Mouse (Mus musculus): ENCODE data around the gene Tmem63b. TPM values are rescaled to one million over a fixed set of nuclear protein-coding genes. Genes with fewer than 3 reads are reported as not detected.

The Tmem63b gene
- polyA plus RNA-seq, 1 experiment = 119 TPM

DNA sequence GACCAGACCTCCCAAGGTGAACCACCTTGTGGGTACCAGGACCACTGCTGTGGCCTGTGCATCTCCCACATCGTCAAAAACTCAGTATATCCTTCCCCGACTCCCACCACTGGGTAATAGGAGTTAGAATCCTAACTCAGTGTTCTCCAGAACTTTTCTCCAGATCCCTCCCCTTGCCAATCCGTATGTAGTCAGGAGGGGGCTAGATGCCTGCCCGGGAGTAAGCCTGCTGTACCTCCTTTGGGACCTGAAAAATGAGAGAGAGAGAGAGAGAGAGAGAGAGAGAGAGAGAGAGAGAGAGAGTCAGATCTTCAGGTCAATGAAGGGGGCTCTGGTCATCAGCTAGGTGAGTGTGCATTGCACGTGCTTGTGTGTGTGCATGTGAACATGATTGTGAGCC lies 52.7 kb downstream of the Tmem63b start:
- Histone ChIP-seq H3K27me3 (ENCODE audit: control insufficient read depth, insufficient read depth, low read length) (no peaks in the 10 kb centered on the region), H3K4me1 (replicated peaks; ENCODE audit: control insufficient read depth, insufficient read depth, low read length) (peaks cover 59% of the 10 kb centered on the region), H3K27ac (ENCODE audit: control insufficient read depth, insufficient read depth, low read length) (no peak overlapping the region), H3K36me3 (ENCODE audit: control insufficient read depth, insufficient read depth, low read length) (no peaks in the 10 kb centered on the region), H3K4me3 (ENCODE audit: control insufficient read depth, insufficient read depth, low read length) (no peak overlapping the region)
- no peak for DNase-seq
- 91% methylated on average over 5 of the region's 5 CpGs for WGBS
- no peak for TF ChIP-seq POLR2A (IDR thresholded peaks at IDR 0.05; ENCODE audit: control insufficient read depth, extremely low read depth, insufficient read depth, low read length, poor library complexity)
- TF ChIP-seq CTCF (IDR thresholded peaks at IDR 0.05; ENCODE audit: borderline replicate concordance, control insufficient read depth, extremely low read depth, insufficient read depth, low read length, poor library complexity) = no peak

DNA sequence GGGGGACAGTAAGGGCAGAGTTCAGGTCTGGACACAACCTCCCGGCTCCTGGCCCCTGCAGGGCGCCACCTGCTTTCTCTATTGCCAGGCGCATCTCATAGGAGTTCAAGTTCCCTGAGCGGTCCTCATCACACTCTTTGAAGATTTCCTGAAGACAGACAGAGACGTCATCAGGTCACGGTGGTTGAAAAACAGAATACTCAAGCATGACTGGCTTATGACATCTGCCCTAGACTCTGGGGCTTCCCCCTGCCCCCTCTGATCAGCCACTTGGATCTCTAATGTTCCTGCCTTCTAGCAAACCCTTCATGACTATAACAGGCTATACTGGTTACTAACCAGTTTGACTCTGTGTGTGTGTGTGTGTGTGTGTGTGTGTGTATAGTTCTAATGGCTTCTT lies 54.8 kb downstream of the Tmem63b start:
- WGBS = 60% methylated on average over 6 of the region's 6 CpGs
- DNase-seq = no peak
- Histone ChIP-seq H3K36me3 (ENCODE audit: control insufficient read depth, insufficient read depth, low read length) (no peaks in the 10 kb centered on the region), H3K27ac (ENCODE audit: control insufficient read depth, insufficient read depth, low read length) (no peak overlapping the region), H3K4me3 (ENCODE audit: control insufficient read depth, insufficient read depth, low read length) (no peak overlapping the region), H3K27me3 (ENCODE audit: control insufficient read depth, insufficient read depth, low read length) (no peaks in the 10 kb centered on the region), H3K4me1 (replicated peaks; ENCODE audit: control insufficient read depth, insufficient read depth, low read length) (peaks cover 55% of the 10 kb centered on the region)
- no peak for TF ChIP-seq CTCF (IDR thresholded peaks at IDR 0.05; ENCODE audit: borderline replicate concordance, control insufficient read depth, extremely low read depth, insufficient read depth, low read length, poor library complexity)

DNA sequence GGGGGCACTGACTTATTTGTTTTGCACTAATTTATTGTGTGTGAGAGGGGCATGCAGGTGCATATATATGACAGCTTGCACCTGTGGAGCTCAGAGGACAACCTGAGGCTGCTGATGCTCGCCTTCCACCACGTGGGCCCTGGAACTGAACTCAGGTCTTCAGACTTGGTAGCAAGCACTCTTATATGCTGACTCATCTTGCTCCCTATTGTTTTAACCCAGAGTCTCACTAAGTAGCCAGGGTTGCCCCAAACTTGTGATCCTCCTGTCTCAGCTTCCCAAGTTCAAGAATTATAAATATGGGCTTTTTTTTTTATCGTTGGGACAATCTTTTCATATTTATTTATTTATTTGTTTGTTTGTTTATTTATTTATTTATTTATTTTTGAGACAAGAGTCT lies 55.7 kb downstream of the Tmem63b start:
- no peak overlapping the region for H3K27ac ChIP-seq (ENCODE audit: control insufficient read depth, insufficient read depth, low read length)
- H3K27me3 ChIP-seq (ENCODE audit: control insufficient read depth, insufficient read depth, low read length) = no peaks in the 10 kb centered on the region
- no peak for TF ChIP-seq POLR2A (IDR thresholded peaks at IDR 0.05; ENCODE audit: control insufficient read depth, extremely low read depth, insufficient read depth, low read length, poor library complexity)
- TF ChIP-seq CTCF (IDR thresholded peaks at IDR 0.05; ENCODE audit: borderline replicate concordance, control insufficient read depth, extremely low read depth, insufficient read depth, low read length, poor library complexity) = no peak
- 73% methylated on average over 3 of the region's 3 CpGs for WGBS
- H3K36me3 ChIP-seq (ENCODE audit: control insufficient read depth, insufficient read depth, low read length) = no peaks in the 10 kb centered on the region
- no peak for DNase-seq
- no peak overlapping the region for H3K4me3 ChIP-seq (ENCODE audit: control insufficient read depth, insufficient read depth, low read length)
- peaks cover 55% of the 10 kb centered on the region for H3K4me1 ChIP-seq (replicated peaks; ENCODE audit: control insufficient read depth, insufficient read depth, low read length)

DNA sequence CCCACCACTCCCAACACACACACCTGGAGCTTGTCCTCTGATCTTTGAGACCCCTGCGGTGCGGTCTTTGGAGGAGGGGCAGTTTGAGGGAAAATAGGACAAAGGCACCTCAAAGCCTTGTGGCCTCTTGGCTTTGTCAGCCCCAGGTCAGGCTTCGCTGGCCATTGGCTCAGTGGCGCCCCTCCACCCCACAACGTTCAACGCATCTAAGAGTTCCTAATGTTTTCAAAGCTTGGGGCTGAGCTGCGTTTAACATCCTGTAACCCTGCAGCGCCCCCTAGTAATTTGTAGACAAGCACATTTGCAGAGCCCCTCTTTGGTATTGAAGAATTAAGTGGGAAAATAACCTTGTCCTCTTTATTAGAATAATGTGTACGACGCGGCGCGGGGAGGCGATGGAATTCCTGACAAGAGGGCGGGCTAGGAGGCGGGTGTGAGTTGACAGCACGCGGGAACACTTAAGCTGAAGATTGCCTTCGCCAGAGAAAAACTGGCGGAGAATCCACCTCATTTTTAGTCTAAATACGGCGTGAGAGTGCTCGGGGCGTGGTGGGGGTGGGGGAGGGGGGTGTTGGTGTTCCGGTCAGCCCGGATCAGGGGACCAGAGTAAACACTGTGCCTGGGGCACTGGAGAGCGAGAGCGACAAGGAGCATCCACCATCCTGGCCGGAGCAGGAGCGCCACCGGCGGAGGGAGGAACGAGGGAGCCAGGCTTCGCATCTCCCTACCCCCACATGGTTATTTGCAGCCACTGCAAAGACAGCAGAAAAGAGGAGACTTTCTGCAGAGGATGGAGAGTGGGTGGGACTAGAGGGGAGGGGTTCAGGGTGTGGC lies 56.6 kb downstream of the Tmem63b start:
- Histone ChIP-seq H3K27me3 (ENCODE audit: control insufficient read depth, insufficient read depth, low read length) (no peaks in the 10 kb centered on the region), H3K4me1 (replicated peaks; ENCODE audit: control insufficient read depth, insufficient read depth, low read length) (peaks cover 51% of the 10 kb centered on the region), H3K36me3 (ENCODE audit: control insufficient read depth, insufficient read depth, low read length) (no peaks in the 10 kb centered on the region), H3K4me3 (ENCODE audit: control insufficient read depth, insufficient read depth, low read length) (peak overlapping the region; percentile 18), H3K27ac (ENCODE audit: control insufficient read depth, insufficient read depth, low read length) (peak overlapping the region; percentile 38; the same call in 1 of the 2 replicates)
- DNase-seq = peak; percentile 77
- WGBS = 2% methylated on average over 34 of the region's 34 CpGs
- peak; percentile 63; the same call in 1 of the 2 replicates for TF ChIP-seq CTCF (IDR thresholded peaks at IDR 0.05; ENCODE audit: borderline replicate concordance, control insufficient read depth, extremely low read depth, insufficient read depth, low read length, poor library complexity)
- peak; percentile 28; the same call in 1 of the 2 replicates for TF ChIP-seq POLR2A (IDR thresholded peaks at IDR 0.05; ENCODE audit: control insufficient read depth, extremely low read depth, insufficient read depth, low read length, poor library complexity)

DNA sequence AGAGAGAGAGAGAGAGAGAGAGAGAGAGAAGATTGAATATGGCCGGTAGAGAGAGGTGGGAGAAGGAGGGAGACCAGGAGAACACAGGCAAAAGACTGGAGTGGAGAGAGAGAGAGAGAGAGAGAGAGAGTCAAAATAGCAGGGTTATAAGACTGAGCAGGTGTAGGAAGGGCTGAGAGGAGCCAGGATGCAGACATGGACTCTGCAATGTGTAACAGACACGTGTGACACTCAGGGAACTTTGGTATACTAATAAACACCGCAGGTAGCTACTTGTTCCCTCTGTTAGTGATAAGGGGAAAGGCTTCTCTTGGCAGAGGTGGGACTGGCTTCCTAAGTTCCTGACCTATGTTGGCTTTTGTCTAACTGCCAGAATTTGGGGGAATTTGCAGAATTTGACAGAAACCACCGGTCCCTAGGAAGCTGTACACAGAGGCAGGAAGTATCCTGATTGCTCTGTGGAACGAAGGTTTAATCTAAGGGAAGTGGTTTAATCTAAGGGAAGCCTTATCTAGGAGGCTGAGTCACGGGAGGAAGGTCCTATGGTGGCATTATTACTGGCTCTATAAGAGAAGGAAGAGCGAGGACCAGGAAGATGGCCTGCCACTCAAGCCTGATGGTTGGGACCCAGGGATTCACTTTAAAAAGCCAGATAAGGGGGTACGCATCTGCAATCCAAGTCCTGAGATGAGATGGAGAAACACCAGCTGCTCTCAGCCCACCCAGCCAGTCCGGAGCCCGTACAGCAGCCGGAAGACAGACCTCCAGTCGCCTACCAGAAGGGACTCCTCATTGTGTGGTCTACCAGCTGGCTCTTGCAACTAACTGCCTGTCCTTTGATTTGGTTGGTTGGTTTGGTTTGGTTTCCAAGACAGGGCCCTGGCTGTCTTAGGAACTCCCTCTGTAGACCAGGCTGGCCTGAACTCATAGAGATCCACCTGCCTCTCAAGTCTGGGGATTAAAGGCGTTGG lies 57.5 kb downstream of the Tmem63b start:
- Histone ChIP-seq H3K27ac (ENCODE audit: control insufficient read depth, insufficient read depth, low read length) (peak overlapping the region; percentile 38; the same call in 1 of the 2 replicates), H3K4me1 (replicated peaks; ENCODE audit: control insufficient read depth, insufficient read depth, low read length) (peaks cover 51% of the 10 kb centered on the region), H3K27me3 (ENCODE audit: control insufficient read depth, insufficient read depth, low read length) (no peaks in the 10 kb centered on the region), H3K4me3 (ENCODE audit: control insufficient read depth, insufficient read depth, low read length) (no peak overlapping the region), H3K36me3 (ENCODE audit: control insufficient read depth, insufficient read depth, low read length) (no peaks in the 10 kb centered on the region)
- 20% methylated on average over 13 of the region's 13 CpGs for WGBS
- peak; percentile 31 for DNase-seq
- TF ChIP-seq CTCF (IDR thresholded peaks at IDR 0.05; ENCODE audit: borderline replicate concordance, control insufficient read depth, extremely low read depth, insufficient read depth, low read length, poor library complexity) (no peak), POLR2A (IDR thresholded peaks at IDR 0.05; ENCODE audit: control insufficient read depth, extremely low read depth, insufficient read depth, low read length, poor library complexity) (no peak)

DNA sequence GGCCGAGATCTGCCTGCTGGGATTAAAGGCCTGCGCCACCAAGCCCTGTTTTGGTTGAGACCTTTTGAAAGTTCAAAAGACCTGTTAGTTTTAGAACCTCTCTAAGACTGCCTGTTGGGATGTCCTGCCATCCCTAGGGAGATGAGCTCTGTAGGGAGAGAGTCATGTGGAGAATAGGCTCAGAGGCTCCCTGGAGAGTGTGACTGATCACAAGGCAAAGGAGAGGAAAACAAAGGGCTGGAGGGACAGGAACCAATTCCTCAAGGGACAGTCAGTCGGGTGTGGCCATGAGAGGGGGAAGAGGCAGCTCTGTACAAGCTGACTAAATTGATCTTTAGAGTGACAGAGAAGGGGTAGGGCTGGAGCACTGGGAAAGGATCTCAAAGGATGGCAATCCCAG lies 58.5 kb downstream of the Tmem63b start:
- Histone ChIP-seq H3K36me3 (ENCODE audit: control insufficient read depth, insufficient read depth, low read length) (no peaks in the 10 kb centered on the region), H3K27ac (ENCODE audit: control insufficient read depth, insufficient read depth, low read length) (peak overlapping the region; percentile 30; the same call in 1 of the 2 replicates), H3K4me1 (replicated peaks; ENCODE audit: control insufficient read depth, insufficient read depth, low read length) (peaks cover 51% of the 10 kb centered on the region), H3K27me3 (ENCODE audit: control insufficient read depth, insufficient read depth, low read length) (no peaks in the 10 kb centered on the region), H3K4me3 (ENCODE audit: control insufficient read depth, insufficient read depth, low read length) (no peak overlapping the region)
- no peak for TF ChIP-seq CTCF (IDR thresholded peaks at IDR 0.05; ENCODE audit: borderline replicate concordance, control insufficient read depth, extremely low read depth, insufficient read depth, low read length, poor library complexity)
- no peak for TF ChIP-seq POLR2A (IDR thresholded peaks at IDR 0.05; ENCODE audit: control insufficient read depth, extremely low read depth, insufficient read depth, low read length, poor library complexity)
- 80% methylated on average over 3 of the region's 3 CpGs for WGBS
- no peak for DNase-seq
